In the genomic region with DNA sequence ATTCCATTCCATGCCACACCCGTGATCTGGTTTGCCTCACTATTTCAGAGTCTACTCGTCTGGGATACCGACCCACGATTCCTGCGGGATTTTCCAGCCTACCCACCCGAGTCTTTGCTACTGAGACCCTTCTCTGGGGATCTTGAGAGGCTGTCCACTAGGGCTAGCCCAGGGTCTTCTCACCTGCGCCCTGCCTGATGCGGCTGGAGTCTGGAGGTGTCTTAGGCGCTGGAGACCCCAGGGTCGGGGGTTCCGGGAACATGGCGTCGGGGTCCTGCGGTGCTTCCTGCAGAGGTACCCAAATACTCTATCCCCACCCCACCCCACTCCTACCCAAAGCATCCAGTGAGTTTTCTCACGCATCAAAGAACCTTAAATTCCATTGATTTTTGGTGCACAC, we compare ENCODE assay signal across 9 mouse cellular contexts. TPM values are rescaled to one million over a fixed set of nuclear protein-coding genes. Genes with fewer than 3 reads are reported as not detected.
DNase-seq lines count a peak whose midpoint lies in the region; ATAC-seq and TF ChIP-seq lines count a peak whose summit lies in the region.
"Had no signal": no experiment of that assay in that cellular context is flagged by ENCODE, and none has a peak within 500 bp of the region (broad histone marks: within the 10 kb centered on the region; RNA-seq: fewer than 3 reads in every experiment).

No protein-coding gene starts in this region.

- 0 out of 2 replicates have a peak overlapping the region, but pooled peaks have one; percentile 71 for H3K4me2 ChIP-seq in kidney, postnatal 0 days (ENCODE audit: low read length)
- no peak overlapping the region; the same call in 1 of the 2 replicates for H3K4me2 ChIP-seq in kidney, embryonic 14.5 days (replicated peaks; ENCODE audit: low read depth, low read length)
- peak overlapping the region; percentile 67 for H3K4me2 ChIP-seq in embryonic facial prominence, embryonic 12.5 days (replicated peaks)
- peak overlapping the region; percentile 81 for H3K4me2 ChIP-seq in forebrain, embryonic 16.5 days (ENCODE audit: low read length)
- peak overlapping the region; percentile 66 for H3K4me2 ChIP-seq in midbrain, embryonic 12.5 days (replicated peaks)

- no peak for ATAC-seq in kidney, postnatal 0 days (replicated peaks; ENCODE audit: low FRiP score, low read depth)
- no peak for ATAC-seq in kidney, embryonic 14.5 days (ENCODE audit: low FRiP score, low TSS enrichment)
- ATAC-seq in embryonic facial prominence, embryonic 12.5 days (ENCODE audit: insufficient number of reproducible peaks, insufficient read depth, low FRiP score, low TSS enrichment) = 0 out of 2 replicates have a peak, but pooled peaks have one; percentile 18
- ATAC-seq in forebrain, embryonic 16.5 days = peak; percentile 32; the same call in 1 of the 2 replicates
- peak; percentile 48 for ATAC-seq in midbrain, embryonic 12.5 days (ENCODE audit: low FRiP score, low read depth)

- no peaks in the 10 kb centered on the region for H3K36me3 ChIP-seq in kidney, postnatal 0 days (ENCODE audit: insufficient read depth, low read length)
- H3K36me3 ChIP-seq in kidney, embryonic 14.5 days (ENCODE audit: control insufficient read depth, insufficient read depth, low read length) = no peaks in the 10 kb centered on the region
- H3K36me3 ChIP-seq in embryonic facial prominence, embryonic 12.5 days = no peaks in the 10 kb centered on the region
- peaks cover 6% of the 10 kb centered on the region; the same call in 1 of the 2 replicates for H3K36me3 ChIP-seq in forebrain, embryonic 16.5 days (ENCODE audit: control insufficient read depth, insufficient read depth)
- H3K36me3 ChIP-seq in midbrain, embryonic 12.5 days = no peaks in the 10 kb centered on the region

- no peak overlapping the region for H3K9ac ChIP-seq in kidney, postnatal 0 days (ENCODE audit: low read depth, low read length)
- H3K9ac ChIP-seq in kidney, embryonic 14.5 days (ENCODE audit: low read depth, low read length) = no peak overlapping the region
- H3K9ac ChIP-seq in embryonic facial prominence, embryonic 12.5 days = no peak overlapping the region
- H3K9ac ChIP-seq in forebrain, embryonic 16.5 days (replicated peaks; ENCODE audit: low read depth, low read length) = peak overlapping the region; percentile 77
- H3K9ac ChIP-seq in midbrain, embryonic 12.5 days (replicated peaks) = no peak overlapping the region

- no peak overlapping the region for H3K27ac ChIP-seq in kidney, postnatal 0 days
- no peak overlapping the region for H3K27ac ChIP-seq in kidney, embryonic 14.5 days (ENCODE audit: low read depth, low read length)
- no peak overlapping the region for H3K27ac ChIP-seq in embryonic facial prominence, embryonic 12.5 days
- peak overlapping the region; percentile 91 for H3K27ac ChIP-seq in forebrain, embryonic 16.5 days (ENCODE audit: low read length)
- peak overlapping the region; percentile 78 for H3K27ac ChIP-seq in midbrain, embryonic 12.5 days (replicated peaks)

- DNase-seq in kidney, postnatal 0 days (ENCODE audit: low spot score) = no peak
- DNase-seq in layer of hippocampus, postnatal 14 days (ENCODE audit: low spot score in 2 of 2) = no peak
- DNase-seq in thymus, postnatal 36 days = no peak
- DNase-seq in kidney, adult 9 months = no peak

- no peaks in the 10 kb centered on the region for H3K9me3 ChIP-seq in kidney, postnatal 0 days (replicated peaks; ENCODE audit: low read length)
- H3K9me3 ChIP-seq in kidney, embryonic 14.5 days (ENCODE audit: control insufficient read depth, low read length) = no peaks in the 10 kb centered on the region
- no peaks in the 10 kb centered on the region for H3K9me3 ChIP-seq in embryonic facial prominence, embryonic 12.5 days
- H3K9me3 ChIP-seq in forebrain, embryonic 16.5 days (ENCODE audit: control insufficient read depth, low read length) = no peaks in the 10 kb centered on the region
- H3K9me3 ChIP-seq in midbrain, embryonic 12.5 days = no peaks in the 10 kb centered on the region

- H3K4me1 ChIP-seq in kidney, postnatal 0 days (replicated peaks; ENCODE audit: insufficient read depth, low read length) = peaks cover 7% of the 10 kb centered on the region; the same call in 1 of the 2 replicates
- no peaks in the 10 kb centered on the region for H3K4me1 ChIP-seq in kidney, embryonic 14.5 days (ENCODE audit: control insufficient read depth, insufficient read depth, low read length)
- H3K4me1 ChIP-seq in embryonic facial prominence, embryonic 12.5 days = 0 out of 2 replicates have a peak, but pooled peaks cover 5% of the 10 kb centered on the region
- H3K4me1 ChIP-seq in forebrain, embryonic 16.5 days (replicated peaks; ENCODE audit: control insufficient read depth, insufficient read depth, low read length) = peaks cover 12% of the 10 kb centered on the region
- peaks cover 21% of the 10 kb centered on the region for H3K4me1 ChIP-seq in midbrain, embryonic 12.5 days

- WGBS in kidney, postnatal 0 days = 77% methylated on average over 15 of the region's 15 CpGs
- WGBS in kidney, embryonic 14.5 days = 77% methylated on average over 15 of the region's 15 CpGs
- WGBS in embryonic facial prominence, embryonic 12.5 days = 78% methylated on average over 15 of the region's 15 CpGs
- 66% methylated on average over 15 of the region's 15 CpGs for WGBS in forebrain, embryonic 16.5 days
- 70% methylated on average over 15 of the region's 15 CpGs for WGBS in midbrain, embryonic 12.5 days

- no peaks in the 10 kb centered on the region for H3K27me3 ChIP-seq in kidney, postnatal 0 days (ENCODE audit: insufficient read depth, low read length)
- no peaks in the 10 kb centered on the region; the same call in 1 of the 2 replicates for H3K27me3 ChIP-seq in kidney, embryonic 14.5 days (ENCODE audit: control insufficient read depth, insufficient read depth, low read length)
- H3K27me3 ChIP-seq in embryonic facial prominence, embryonic 12.5 days = peaks cover 21% of the 10 kb centered on the region
- no peaks in the 10 kb centered on the region for H3K27me3 ChIP-seq in forebrain, embryonic 16.5 days (replicated peaks; ENCODE audit: control insufficient read depth, insufficient read depth, low read length)
- no peaks in the 10 kb centered on the region for H3K27me3 ChIP-seq in midbrain, embryonic 12.5 days

- no peak overlapping the region for H3K4me3 ChIP-seq in kidney, postnatal 0 days (replicated peaks; ENCODE audit: low read depth, low read length)
- no peak overlapping the region for H3K4me3 ChIP-seq in kidney, embryonic 14.5 days (ENCODE audit: low read length)
- no peak overlapping the region; the same call in 1 of the 2 replicates for H3K4me3 ChIP-seq in embryonic facial prominence, embryonic 12.5 days
- H3K4me3 ChIP-seq in forebrain, embryonic 16.5 days (replicated peaks; ENCODE audit: low read length) = peak overlapping the region; percentile 55
- H3K4me3 ChIP-seq in midbrain, embryonic 12.5 days = peak overlapping the region; percentile 50

- TF ChIP-seq CTCF in kidney, postnatal 0 days (IDR thresholded peaks at IDR 0.05; ENCODE audit: low read depth) = no peak

RNA-seq across cellular contexts. Expression of a gene that starts 1.3 kb away (rescaled TPM):
- polyA plus RNA-seq in kidney, postnatal 0 days (2015; fragmentation: Nextera tagmentation; extraction: Ambion mirVana) = 6.4 and 6.6 TPM in 2 replicates
- 5.3 and 5.5 TPM in 2 replicates for polyA plus RNA-seq in kidney, embryonic 14.5 days (2014; fragmentation: Nextera tagmentation; extraction: Ambion mirVana)
- 5.9 and 8.8 TPM in 2 replicates for polyA plus RNA-seq in embryonic facial prominence, embryonic 12.5 days (2016; fragmentation: Nextera tagmentation; extraction: Ambion mirVana)
- 176 and 222 TPM in 2 replicates for polyA plus RNA-seq in forebrain, embryonic 16.5 days (2015; fragmentation: Nextera tagmentation; extraction: Ambion mirVana)
- 30.9 and 33.8 TPM in 2 replicates for polyA plus RNA-seq in midbrain, embryonic 12.5 days (2016; fragmentation: Nextera tagmentation; extraction: Ambion mirVana)
- total RNA-seq in layer of hippocampus, postnatal 14 days (2021) = 100 to 1,000 TPM; 193 to 200 TPM
- total RNA-seq: monocyte, adult 5-6 weeks had no signal

RNA-seq across cellular contexts. Expression of a gene that starts 13.8 kb away (rescaled TPM):
- 2.0 and 2.5 TPM in 2 replicates for polyA plus RNA-seq in kidney, postnatal 0 days (2015; fragmentation: Nextera tagmentation; extraction: Ambion mirVana)
- 1.3 and 2.4 TPM in 2 replicates for polyA plus RNA-seq in kidney, embryonic 14.5 days (2014; fragmentation: Nextera tagmentation; extraction: Ambion mirVana)
- 2.2 and 2.9 TPM in 2 replicates for polyA plus RNA-seq in embryonic facial prominence, embryonic 12.5 days (2016; fragmentation: Nextera tagmentation; extraction: Ambion mirVana)
- polyA plus RNA-seq in forebrain, embryonic 16.5 days (2015; fragmentation: Nextera tagmentation; extraction: Ambion mirVana) = 1.4 and 1.6 TPM in 2 replicates
- polyA plus RNA-seq in midbrain, embryonic 12.5 days (2016; fragmentation: Nextera tagmentation; extraction: Ambion mirVana) = 1.9 and 2.1 TPM in 2 replicates
- 1 to 10 TPM in 1 of 2 experiments, under 1 TPM in 1; 0.83 to 1.1 TPM for total RNA-seq in layer of hippocampus, postnatal 14 days (2021)

RNA-seq across cellular contexts. Expression of a gene that starts 22.0 kb away (rescaled TPM):
- polyA plus RNA-seq in kidney, postnatal 0 days (2015; fragmentation: Nextera tagmentation; extraction: Ambion mirVana) = 5.6 and 6.3 TPM in 2 replicates
- 4.9 and 8.1 TPM in 2 replicates for polyA plus RNA-seq in kidney, embryonic 14.5 days (2014; fragmentation: Nextera tagmentation; extraction: Ambion mirVana)
- 4.4 and 4.6 TPM in 2 replicates for polyA plus RNA-seq in embryonic facial prominence, embryonic 12.5 days (2016; fragmentation: Nextera tagmentation; extraction: Ambion mirVana)
- 1.2 and 1.7 TPM in 2 replicates for polyA plus RNA-seq in forebrain, embryonic 16.5 days (2015; fragmentation: Nextera tagmentation; extraction: Ambion mirVana)
- 1.9 and 3.3 TPM in 2 replicates for polyA plus RNA-seq in midbrain, embryonic 12.5 days (2016; fragmentation: Nextera tagmentation; extraction: Ambion mirVana)
- total RNA-seq in layer of hippocampus, postnatal 14 days (2021) = 1 to 10 TPM in 1 of 2 experiments, under 1 TPM in 1; 0.57 to 1.1 TPM

RNA-seq across cellular contexts. Expression of a gene that starts 29.9 kb away (rescaled TPM):
- 10.8 and 15.2 TPM in 2 replicates for polyA plus RNA-seq in kidney, postnatal 0 days (2015; fragmentation: Nextera tagmentation; extraction: Ambion mirVana)
- 13.4 and 20.6 TPM in 2 replicates for polyA plus RNA-seq in kidney, embryonic 14.5 days (2014; fragmentation: Nextera tagmentation; extraction: Ambion mirVana)
- 114 and 135 TPM in 2 replicates for polyA plus RNA-seq in embryonic facial prominence, embryonic 12.5 days (2016; fragmentation: Nextera tagmentation; extraction: Ambion mirVana)
- 2.1 and 2.6 TPM in 2 replicates for polyA plus RNA-seq in forebrain, embryonic 16.5 days (2015; fragmentation: Nextera tagmentation; extraction: Ambion mirVana)
- polyA plus RNA-seq in midbrain, embryonic 12.5 days (2016; fragmentation: Nextera tagmentation; extraction: Ambion mirVana) = 10.9 and 11.1 TPM in 2 replicates
- 1 to 10 TPM; 1.9 to 8.6 TPM for total RNA-seq in layer of hippocampus, postnatal 14 days (2021)
- total RNA-seq: monocyte, adult 5-6 weeks had no signal

RNA-seq across cellular contexts. Expression of a gene that starts 44.6 kb away (rescaled TPM):
- polyA plus RNA-seq in kidney, postnatal 0 days (2015; fragmentation: Nextera tagmentation; extraction: Ambion mirVana) = 31.3 and 33.8 TPM in 2 replicates
- 50.8 and 51.2 TPM in 2 replicates for polyA plus RNA-seq in kidney, embryonic 14.5 days (2014; fragmentation: Nextera tagmentation; extraction: Ambion mirVana)
- 65.6 and 68.1 TPM in 2 replicates for polyA plus RNA-seq in embryonic facial prominence, embryonic 12.5 days (2016; fragmentation: Nextera tagmentation; extraction: Ambion mirVana)
- polyA plus RNA-seq in forebrain, embryonic 16.5 days (2015; fragmentation: Nextera tagmentation; extraction: Ambion mirVana) = 40.6 and 50.0 TPM in 2 replicates
- 61.2 and 67.3 TPM in 2 replicates for polyA plus RNA-seq in midbrain, embryonic 12.5 days (2016; fragmentation: Nextera tagmentation; extraction: Ambion mirVana)
- 100 to 1,000 TPM; 125 to 127 TPM for total RNA-seq in layer of hippocampus, postnatal 14 days (2021)

Comparison
In these comparisons a context has a peak if more than half of its experiments do, and no peak if none do; other contexts are left out.
1. ATAC-seq: peak in embryonic facial prominence, embryonic 12.5 days (single experiment), forebrain, embryonic 16.5 days (single experiment) and midbrain, embryonic 12.5 days (single experiment); none in kidney, postnatal 0 days (single experiment) and kidney, embryonic 14.5 days (single experiment).
2. H3K27ac ChIP-seq: peak in forebrain, embryonic 16.5 days (single experiment) and midbrain, embryonic 12.5 days (single experiment); none in kidney, postnatal 0 days (single experiment), kidney, embryonic 14.5 days (single experiment) and embryonic facial prominence, embryonic 12.5 days (single experiment).
3. H3K4me3 ChIP-seq: peak in forebrain, embryonic 16.5 days (single experiment) and midbrain, embryonic 12.5 days (single experiment); none in kidney, postnatal 0 days (single experiment), kidney, embryonic 14.5 days (single experiment) and embryonic facial prominence, embryonic 12.5 days (single experiment).